Mouse (Mus musculus) testis, adult 2 months (tissue): ENCODE measurements at regions not wholly inside any gene's neighbourhood (a gene's known extent, or its start where the extent isn't known, plus 50 kb on each side); places are given as distances from the start of the nearest gene placed in this dataset.

Source experiments
- CTCF ChIP-seq: fragments of 200-500 bp; IDR thresholded peaks from 2 replicates; pipeline ENCODE4 v1.5.1; 2012; ENCODE audit warnings: low read depth, mild to moderate bottlenecking, inconsistent platforms, low read length, moderate library complexity; ENCODE audit not compliant: control insufficient read depth, insufficient read depth, insufficient replicate concordance
- POLR2A ChIP-seq: fragments of 200-500 bp; IDR thresholded peaks from 2 replicates; pipeline ENCODE4 v1.6.1; 2012; ENCODE audit warnings: low read depth, mild to moderate bottlenecking, inconsistent platforms, low read length, moderate library complexity; ENCODE audit not compliant: control insufficient read depth

- no peak for TF ChIP-seq POLR2A
- TF ChIP-seq CTCF, result no peak
These were observed 153.5 kb downstream of the Mylk4 start for GRCm38 (mm10) chr13:32630122-32630732.
